ENCODE assay signal across 11 mouse cellular contexts in genomic region chr4:140566785-140567184, GRCm38 (mm10).
DNase-seq lines count a peak whose midpoint lies in the region; TF ChIP-seq lines count a peak whose summit lies in the region.
"Had no signal": no experiment of that assay in that cellular context is flagged by ENCODE, and none has a peak within 500 bp of the region (broad histone marks: within the 10 kb centered on the region; RNA-seq: fewer than 3 reads in every experiment).

No protein-coding gene starts in this region.

- H3K27ac ChIP-seq in heart, embryonic 10.5 days: no peak overlapping the region
- peak overlapping the region; percentile 75 for H3K27ac ChIP-seq in CH12.LX (ENCODE audit: insufficient read depth, low read depth)
- H3K27ac ChIP-seq: liver, embryonic 14.5 days had no signal

- peak; percentile 25; the same call in 1 of the 2 replicates for TF ChIP-seq POLR2A in CH12.LX (IDR thresholded peaks at IDR 0.05; ENCODE audit: low read depth, low read length)

- no peaks in the 10 kb centered on the region for H3K9me3 ChIP-seq in heart, embryonic 10.5 days
- peaks cover 10% of the 10 kb centered on the region for H3K9me3 ChIP-seq in CH12.LX (replicated peaks; ENCODE audit: low read length)

- no peak overlapping the region for H3K4me3 ChIP-seq in heart, embryonic 10.5 days
- H3K4me3 ChIP-seq in CH12.LX (replicated peaks in 1 of 3; ENCODE audit: low read depth in 2 of 3, low read length in 2 of 3, poor library complexity in 1 of 3): no peak overlapping the region
- H3K4me3 ChIP-seq: myocyte had no signal

- H3K27me3 ChIP-seq in heart, embryonic 10.5 days (ENCODE audit: insufficient read depth, poor library complexity, severe bottlenecking): no peaks in the 10 kb centered on the region
- H3K27me3 ChIP-seq in CH12.LX (replicated peaks): no peaks in the 10 kb centered on the region

- peak overlapping the region; percentile 23; the same call in 1 of the 2 replicates for H3K4me2 ChIP-seq in CH12.LX (ENCODE audit: insufficient read depth, low read depth, poor library complexity, severe bottlenecking)

- no peaks in the 10 kb centered on the region for H3K79me2 ChIP-seq in CH12.LX (replicated peaks; ENCODE audit: control insufficient read depth, extremely low read depth, insufficient read depth, poor library complexity, severe bottlenecking)

- 91% methylated on average over 14 of the region's 14 CpGs for WGBS in heart, embryonic 10.5 days

- H3K4me1 ChIP-seq in heart, embryonic 10.5 days: peaks cover 5% of the 10 kb centered on the region
- peaks cover 49 to 66% of the 10 kb centered on the region in 2 experiments for H3K4me1 ChIP-seq in CH12.LX (ENCODE audit: control insufficient read depth in 1 of 2, insufficient read depth in 2 of 2)

- peak; percentile 98 for TF ChIP-seq EP300 in CH12.LX (IDR thresholded peaks at IDR 0.05; ENCODE audit: low read length)

- in situ Hi-C loops in CH12.LX (cut with MboI; ENCODE audit: low pct_ligation_motif_present, low pct_unique_long_range_greater_than_20kb, low sequenced_read_pairs): no loop called here

- intact Hi-C loops in heart, postnatal 25 days (cut with DNase I): no loop called here

- dilution Hi-C loops in CH12.LX (cut with MboI; ENCODE audit: extremely low pct_ligation_motif_present, extremely low pct_unique_long_range_greater_than_20kb, low sequenced_read_pairs): no loop called here

- no peak for TF ChIP-seq CTCF in CH12.LX (conservative IDR thresholded peaks at IDR 0.05 in 1 of 2, IDR thresholded peaks at IDR 0.05 in 1 of 2; ENCODE audit: low read depth in 2 of 2, low read length in 2 of 2)

- peak; percentile 98 for DNase-seq in heart, adult 11 months
- DNase-seq in heart, embryonic 10.5 days (ENCODE audit: low spot score): no peak
- peak; percentile 92 for DNase-seq in CH12.LX (ENCODE audit: extremely low read depth)
- peak; percentile 34 for DNase-seq in heart, postnatal 25 days (ENCODE audit: low spot score)
- peak; percentile 84 to 86 for DNase-seq in monocyte, adult 2 months (ENCODE audit: low read depth in 1 of 2, low spot score in 2 of 2)
- DNase-seq in retina, postnatal 1 day: no peak
- DNase-seq in embryo, embryonic 10 days (ENCODE audit: low spot score): no peak
- no peak for DNase-seq in cerebellum, adult 8-10 months
- DNase-seq: thymus, postnatal 14 days had no signal

- TF ChIP-seq RAD21 in CH12.LX (IDR thresholded peaks at IDR 0.05; ENCODE audit: low read depth, low read length): peak; percentile 1

- peaks cover 82% of the 10 kb centered on the region for H3K36me3 ChIP-seq in heart, embryonic 10.5 days
- H3K36me3 ChIP-seq in CH12.LX (replicated peaks in 1 of 2; ENCODE audit: control insufficient read depth in 1 of 2, insufficient read depth in 1 of 2, low read length in 1 of 2): peaks cover 3 to 78% of the 10 kb centered on the region in 2 experiments

- H3K9ac ChIP-seq in CH12.LX (ENCODE audit: insufficient read depth, low read depth): no peak overlapping the region; the same call in 1 of the 2 replicates
- H3K9ac ChIP-seq: liver, embryonic 14.5 days had no signal

TF ChIP-seq in CH12.LX, 34 proteins besides CTCF, POLR2A, EP300 and RAD21:
- TF ChIP-seq IRF4 (IDR thresholded peaks at IDR 0.05; ENCODE audit: low read depth, low read length): peak; percentile 100
- TF ChIP-seq TCF12 (IDR thresholded peaks at IDR 0.05; ENCODE audit: low read depth, low read length): peak; percentile 99
- no peak for TF ChIP-seq ZC3H11A (IDR thresholded peaks at IDR 0.05; ENCODE audit: low read depth, low read length)
- TF ChIP-seq SMC3 (IDR thresholded peaks at IDR 0.05; ENCODE audit: low read depth, low read length): peak; percentile 7; the same call in 1 of the 2 replicates
- TF ChIP-seq POLR2AphosphoS2 (IDR thresholded peaks at IDR 0.05; ENCODE audit: low read depth, low read length): no peak
- TF ChIP-seq NELFE (IDR thresholded peaks at IDR 0.05; ENCODE audit: low read depth, low read length): no peak
- TF ChIP-seq JUN (IDR thresholded peaks at IDR 0.05; ENCODE audit: insufficient read depth, low read depth, low read length): peak; percentile 77
- no peak for TF ChIP-seq E2F4 (IDR thresholded peaks at IDR 0.05; ENCODE audit: insufficient replicate concordance, low read depth, low read length)
- no peak for TF ChIP-seq USF1 (IDR thresholded peaks at IDR 0.05; ENCODE audit: low read depth, low read length)
- TF ChIP-seq ZNF384 (IDR thresholded peaks at IDR 0.05; ENCODE audit: low read depth, low read length): no peak
- TF ChIP-seq HCFC1 (IDR thresholded peaks at IDR 0.05; ENCODE audit: low read depth, low read length): peak; percentile 52
- peak; percentile 49 for TF ChIP-seq NRF1 (IDR thresholded peaks at IDR 0.05; ENCODE audit: low read depth, low read length)
- peak; percentile 76 for TF ChIP-seq CHD2 (IDR thresholded peaks at IDR 0.05; ENCODE audit: low read length)
- TF ChIP-seq CHD1 (IDR thresholded peaks at IDR 0.05; ENCODE audit: low read depth, low read length): no peak
- TF ChIP-seq GABPA (IDR thresholded peaks at IDR 0.05; ENCODE audit: insufficient replicate concordance, low read depth, low read length): no peak
- TF ChIP-seq PAX5 (IDR thresholded peaks at IDR 0.05; ENCODE audit: low read length): no peak
- peak; percentile 76; the same call in 1 of the 2 replicates for TF ChIP-seq MXI1 (IDR thresholded peaks at IDR 0.05; ENCODE audit: low read depth, low read length)
- TF ChIP-seq ZMIZ1 (IDR thresholded peaks at IDR 0.05; ENCODE audit: low read depth, low read length): no peak
- peak; percentile 69 for TF ChIP-seq JUND (conservative IDR thresholded peaks at IDR 0.05; ENCODE audit: low read depth, low read length)
- TF ChIP-seq ELF1 (IDR thresholded peaks at IDR 0.05; ENCODE audit: low read depth, low read length): no peak; the same call in 1 of the 2 replicates
- peak; percentile 75 for TF ChIP-seq MYC (IDR thresholded peaks at IDR 0.05; ENCODE audit: low read depth, low read length)
- peak; percentile 62 for TF ChIP-seq SIN3A (IDR thresholded peaks at IDR 0.05; ENCODE audit: low read length)
- TF ChIP-seq ETS1 (conservative IDR thresholded peaks at IDR 0.05; ENCODE audit: low read depth, low read length): peak; percentile 99
- TF ChIP-seq MAZ (IDR thresholded peaks at IDR 0.05; ENCODE audit: low read depth, low read length): peak; percentile 77
- no peak for TF ChIP-seq ZKSCAN1 (IDR thresholded peaks at IDR 0.05; ENCODE audit: borderline replicate concordance, low read depth, low read length)
- peak; percentile 75; the same call in 1 of the 2 replicates for TF ChIP-seq MAFK (IDR thresholded peaks at IDR 0.05; ENCODE audit: insufficient replicate concordance, low read length)
- TF ChIP-seq KAT2A (IDR thresholded peaks at IDR 0.05; ENCODE audit: insufficient replicate concordance, low read length): peak; percentile 59; the same call in 1 of the 2 replicates
- peak; percentile 44; the same call in 1 of the 2 replicates for TF ChIP-seq MAX (IDR thresholded peaks at IDR 0.05; ENCODE audit: low read length)
- no peak for TF ChIP-seq TBP (conservative IDR thresholded peaks at IDR 0.05; ENCODE audit: low read depth, low read length)
- peak; percentile 100 for TF ChIP-seq BHLHE40 (IDR thresholded peaks at IDR 0.05; ENCODE audit: low read depth, low read length)
- no peak; the same call in 1 of the 2 replicates for TF ChIP-seq UBTF (IDR thresholded peaks at IDR 0.05; ENCODE audit: low read depth, low read length)
- peak; percentile 100 for TF ChIP-seq RCOR1 (conservative IDR thresholded peaks at IDR 0.05; ENCODE audit: low read depth, low read length)
- TF ChIP-seq MEF2A (IDR thresholded peaks at IDR 0.05; ENCODE audit: borderline replicate concordance, low read depth, low read length): peak; percentile 92; the same call in 1 of the 2 replicates
- TF ChIP-seq USF2 (conservative IDR thresholded peaks at IDR 0.05; ENCODE audit: low read depth, low read length): no peak

Comparison
In these comparisons a context has a peak if more than half of its experiments do, and no peak if none do; other contexts are left out.
1. DNase-seq: peak in heart, adult 11 months (single experiment), CH12.LX (single experiment), heart, postnatal 25 days (single experiment) and monocyte, adult 2 months (2 of 2); none in heart, embryonic 10.5 days (single experiment), retina, postnatal 1 day (single experiment), embryo, embryonic 10 days (single experiment) and cerebellum, adult 8-10 months (single experiment).